Mouse (Mus musculus): ENCODE data around the gene Agap3. TPM values are rescaled to one million over a fixed set of nuclear protein-coding genes. Genes with fewer than 3 reads are reported as not detected.

The Agap3 gene
- total and polyA plus RNA-seq, 2 experiments from 2014 or later, result 140 to 296 TPM

GRCm38 (mm10) chr5:24483326-24483725, 31.3 kb downstream of the Agap3 start:
- Histone ChIP-seq H3K27me3 (ENCODE audit: insufficient read depth, low read length) (no peaks in the 10 kb centered on the region), H3K4me3 (ENCODE audit: low read depth, low read length) (no peak overlapping the region), H3K4me2 (ENCODE audit: low read depth) (no peak overlapping the region), H3K27ac (ENCODE audit: low read depth, low read length) (no peak overlapping the region), H3K36me3 (ENCODE audit: insufficient read depth) (peaks cover 61% of the 10 kb centered on the region), H3K4me1 (ENCODE audit: insufficient read depth) (peaks cover 7% of the 10 kb centered on the region; the same call in 1 of the 2 replicates), H3K9me3 (ENCODE audit: low read length) (no peaks in the 10 kb centered on the region), H3K9ac (no peak overlapping the region)
- DNase-seq, result peak; percentile 83
- 20% methylated on average over 11 of the region's 11 CpGs for whole genome bisulfite sequencing
- peak; percentile 59 for ATAC-seq
- peak; percentile 90 for TF ChIP-seq CTCF (IDR thresholded peaks at IDR 0.05; ENCODE audit: low read depth)

GRCm38 (mm10) chr5:24484963-24485362, 33.0 kb downstream of the Agap3 start:
- WGBS, result 20% methylated on average over 22 of the region's 22 CpGs
- no peak for TF ChIP-seq CTCF (IDR thresholded peaks at IDR 0.05; ENCODE audit: low read depth)
- Histone ChIP-seq H3K9me3 (ENCODE audit: low read length) (no peaks in the 10 kb centered on the region), H3K27ac (ENCODE audit: low read depth, low read length) (no peak overlapping the region), H3K36me3 (ENCODE audit: insufficient read depth) (peaks cover 60% of the 10 kb centered on the region), H3K4me3 (ENCODE audit: low read depth, low read length) (no peak overlapping the region), H3K9ac (no peak overlapping the region), H3K4me2 (ENCODE audit: low read depth) (peak overlapping the region; percentile 31), H3K4me1 (ENCODE audit: insufficient read depth) (peaks cover 7% of the 10 kb centered on the region; the same call in 1 of the 2 replicates), H3K27me3 (ENCODE audit: insufficient read depth, low read length) (no peaks in the 10 kb centered on the region; the same call in 1 of the 2 replicates)
- DNase-seq (no peak), ATAC-seq (no peak)

GRCm38 (mm10) chr5:24486097-24486496, 34.1 kb downstream of the Agap3 start:
- ATAC-seq (peak; percentile 30), DNase-seq (peak; percentile 91)
- H3K9ac ChIP-seq, result no peak overlapping the region
- H3K36me3 ChIP-seq (ENCODE audit: insufficient read depth), result peaks cover 60% of the 10 kb centered on the region
- H3K27ac ChIP-seq (ENCODE audit: low read depth, low read length), result no peak overlapping the region
- no peaks in the 10 kb centered on the region; the same call in 1 of the 2 replicates for H3K27me3 ChIP-seq (ENCODE audit: insufficient read depth, low read length)
- H3K4me3 ChIP-seq (ENCODE audit: low read depth, low read length), result no peak overlapping the region
- H3K4me2 ChIP-seq (ENCODE audit: low read depth), result no peak overlapping the region
- WGBS, result 3% methylated on average over 8 of the region's 8 CpGs
- peaks cover 7% of the 10 kb centered on the region; the same call in 1 of the 2 replicates for H3K4me1 ChIP-seq (ENCODE audit: insufficient read depth)
- no peaks in the 10 kb centered on the region for H3K9me3 ChIP-seq (ENCODE audit: low read length)
- peak; percentile 92 for TF ChIP-seq CTCF (IDR thresholded peaks at IDR 0.05; ENCODE audit: low read depth)

- peaks cover 7% of the 10 kb centered on the region; the same call in 1 of the 2 replicates for H3K4me1 ChIP-seq (ENCODE audit: insufficient read depth)
- H3K36me3 ChIP-seq (ENCODE audit: insufficient read depth), result peaks cover 62% of the 10 kb centered on the region
- no peak overlapping the region for H3K9ac ChIP-seq
- no peak for TF ChIP-seq CTCF (IDR thresholded peaks at IDR 0.05; ENCODE audit: low read depth)
- no peaks in the 10 kb centered on the region; the same call in 1 of the 2 replicates for H3K27me3 ChIP-seq (ENCODE audit: insufficient read depth, low read length)
- no peak for DNase-seq
- H3K27ac ChIP-seq (ENCODE audit: low read depth, low read length), result no peak overlapping the region
- ATAC-seq, result no peak
- 94% methylated on average over 5 of the region's 5 CpGs for WGBS
- H3K9me3 ChIP-seq (ENCODE audit: low read length), result no peaks in the 10 kb centered on the region
- no peak overlapping the region for H3K4me2 ChIP-seq (ENCODE audit: low read depth)
- H3K4me3 ChIP-seq (ENCODE audit: low read depth, low read length), result no peak overlapping the region
Measured at GRCm38 (mm10) chr5:24486738-24487137, 34.8 kb downstream of the Agap3 start.

GRCm38 (mm10) chr5:24490413-24490920, 38.5 kb downstream of the Agap3 start:
- no peak for TF ChIP-seq CTCF (IDR thresholded peaks at IDR 0.05; ENCODE audit: low read depth)
- ATAC-seq (no peak), DNase-seq (no peak)
- 37% methylated on average over 14 of the region's 14 CpGs for WGBS
- Histone ChIP-seq H3K27me3 (ENCODE audit: insufficient read depth, low read length) (no peaks in the 10 kb centered on the region; the same call in 1 of the 2 replicates), H3K36me3 (ENCODE audit: insufficient read depth) (peaks cover 65% of the 10 kb centered on the region), H3K9me3 (ENCODE audit: low read length) (no peaks in the 10 kb centered on the region), H3K4me2 (ENCODE audit: low read depth) (no peak overlapping the region), H3K27ac (ENCODE audit: low read depth, low read length) (no peak overlapping the region), H3K4me3 (ENCODE audit: low read depth, low read length) (no peak overlapping the region), H3K9ac (no peak overlapping the region), H3K4me1 (ENCODE audit: insufficient read depth) (0 out of 2 replicates have a peak, but pooled peaks cover under 1% of the 10 kb centered on the region)

GRCm38 (mm10) chr5:24492546-24493285, 40.7 kb downstream of the Agap3 start:
- Histone ChIP-seq H3K4me2 (ENCODE audit: low read depth) (no peak overlapping the region), H3K4me3 (ENCODE audit: low read depth, low read length) (no peak overlapping the region), H3K27ac (ENCODE audit: low read depth, low read length) (no peak overlapping the region), H3K4me1 (ENCODE audit: insufficient read depth) (peaks cover 6% of the 10 kb centered on the region; the same call in 1 of the 2 replicates), H3K9me3 (ENCODE audit: low read length) (no peaks in the 10 kb centered on the region), H3K36me3 (ENCODE audit: insufficient read depth) (peaks cover 65% of the 10 kb centered on the region), H3K9ac (no peak overlapping the region), H3K27me3 (ENCODE audit: insufficient read depth, low read length) (no peaks in the 10 kb centered on the region; the same call in 1 of the 2 replicates)
- 82% methylated on average over 16 of the region's 16 CpGs for WGBS
- DNase-seq (no peak), ATAC-seq (no peak)
- no peak for TF ChIP-seq CTCF (IDR thresholded peaks at IDR 0.05; ENCODE audit: low read depth)

- Histone ChIP-seq H3K9ac (no peak overlapping the region), H3K36me3 (ENCODE audit: insufficient read depth) (peaks cover 67% of the 10 kb centered on the region), H3K4me3 (ENCODE audit: low read depth, low read length) (no peak overlapping the region), H3K4me1 (ENCODE audit: insufficient read depth) (peaks cover 6% of the 10 kb centered on the region; the same call in 1 of the 2 replicates), H3K27ac (ENCODE audit: low read depth, low read length) (0 out of 2 replicates have a peak overlapping the region, but pooled peaks have one; percentile 9), H3K27me3 (ENCODE audit: insufficient read depth, low read length) (no peaks in the 10 kb centered on the region), H3K4me2 (ENCODE audit: low read depth) (no peak overlapping the region), H3K9me3 (ENCODE audit: low read length) (no peaks in the 10 kb centered on the region)
- DNase-seq (peak; percentile 63), ATAC-seq (peak; percentile 69)
- 24% methylated on average over 15 of the region's 15 CpGs for WGBS
- no peak for TF ChIP-seq CTCF (IDR thresholded peaks at IDR 0.05; ENCODE audit: low read depth)
Measured at GRCm38 (mm10) chr5:24495019-24495418, 43.0 kb downstream of the Agap3 start.

Data from forebrain, postnatal 0 days (tissue).